Mouse (Mus musculus) embryonic fibroblast, embryonic 13.5 days (primary cell): ENCODE measurements around the gene Stpg3. TPM values are rescaled to one million over a fixed set of nuclear protein-coding genes. Genes with fewer than 3 reads are reported as not detected.

ENCODE experiments used
- H3K27ac ChIP-seq: 2 replicates; pipeline ENCODE4 v1.5.1; 2012; ENCODE audit warnings: low read length, control low read depth, inconsistent platforms; ENCODE audit not compliant: insufficient read depth
- H3K4me1 ChIP-seq: 2 replicates; pipeline ENCODE4 v1.6.1; 2011; ENCODE audit warnings: low read length; ENCODE audit not compliant: control insufficient read depth, insufficient read depth
- H3K4me3 ChIP-seq: 2 replicates; pipeline ENCODE4 v1.5.1; 2011; ENCODE audit warnings: mild to moderate bottlenecking, control low read depth, low read length; ENCODE audit not compliant: insufficient read depth
- CTCF ChIP-seq: IDR thresholded peaks from 2 replicates; pipeline ENCODE4 v1.5.1; 2011; ENCODE audit warnings: mild to moderate bottlenecking, control low read depth, low read length, moderate library complexity, borderline replicate concordance; ENCODE audit not compliant: insufficient read depth
- POLR2A ChIP-seq: IDR thresholded peaks from 2 replicates; pipeline ENCODE4 v1.6.1; 2011; ENCODE audit warnings: low read depth, mild to moderate bottlenecking, control low read depth, low read length, moderate library complexity
- polyA plus RNA-seq: library from polyadenylated mRNA; stranded (reverse); fragments of >200 nt; gene quantifications from 2 replicates; pipeline ENCODE4 v1.2.4, GENCODE M21; 2011; ENCODE audit warnings: low read depth; ENCODE audit not compliant: missing spikeins, insufficient read length

The Stpg3 gene
- polyA plus RNA-seq, 1 experiment: not detected

GRCm38 (mm10) chr2:25252331-25252730 is 37.9 kb upstream of the Stpg3 start:
- H3K4me3 ChIP-seq: no peak overlapping the region
- TF ChIP-seq POLR2A (no peak), CTCF (peak; percentile 29; the same call in 1 of the 2 replicates)
- H3K4me1 ChIP-seq: no peaks in the 10 kb centered on the region
- no peak overlapping the region for H3K27ac ChIP-seq

GRCm38 (mm10) chr2:25246183-25247072 is 32.0 kb upstream of the Stpg3 start, which contains the start of gene AL732309.1:
Gene AL732309.1 (minus strand): TSS chr2:25246863.
- Histone ChIP-seq H3K4me1 (no peaks in the 10 kb centered on the region), H3K27ac (no peak within 1 kb of the TSS), H3K4me3 (no peak within 1 kb of the TSS)
- TF ChIP-seq POLR2A (no peak), CTCF (no peak)

GRCm38 (mm10) chr2:25244144-25244543 is 29.7 kb upstream of the Stpg3 start:
- TF ChIP-seq CTCF: no peak
- no peak for TF ChIP-seq POLR2A
- no peak overlapping the region for H3K4me3 ChIP-seq
- H3K4me1 ChIP-seq: no peaks in the 10 kb centered on the region
- H3K27ac ChIP-seq: no peak overlapping the region

GRCm38 (mm10) chr2:25243342-25243741 is 28.9 kb upstream of the Stpg3 start:
- Histone ChIP-seq H3K4me1 (no peaks in the 10 kb centered on the region), H3K4me3 (no peak overlapping the region), H3K27ac (no peak overlapping the region)
- TF ChIP-seq CTCF (no peak), POLR2A (no peak)

GRCm38 (mm10) chr2:25242101-25242506 is 27.7 kb upstream of the Stpg3 start, which contains the start of the genes Rnf208 and Cysrt1:
Gene Rnf208 (plus strand): TSS chr2:25242255.
Gene Cysrt1 (minus strand): TSS chr2:25242452.
- Histone ChIP-seq H3K27ac (no peak within 1 kb of the TSS), H3K4me1 (0 out of 2 replicates have a peak, but pooled peaks cover 3% of the 10 kb centered on the region), H3K4me3 (no peak within 1 kb of the TSS)
- TF ChIP-seq CTCF: no peak
- no peak for TF ChIP-seq POLR2A

- Histone ChIP-seq H3K4me1 (0 out of 2 replicates have a peak, but pooled peaks cover 3% of the 10 kb centered on the region), H3K27ac (no peak overlapping the region), H3K4me3 (no peak overlapping the region)
- TF ChIP-seq POLR2A (no peak), CTCF (no peak)
Observed at GRCm38 (mm10) chr2:25241438-25241775, 27.0 kb upstream of the Stpg3 start.

- H3K27ac ChIP-seq: no peak overlapping the region
- 0 out of 2 replicates have a peak overlapping the region, but pooled peaks have one; percentile 8 for H3K4me3 ChIP-seq
- TF ChIP-seq POLR2A (no peak; the same call in 1 of the 2 replicates), CTCF (no peak)
- H3K4me1 ChIP-seq: 0 out of 2 replicates have a peak, but pooled peaks cover 3% of the 10 kb centered on the region
Observed at GRCm38 (mm10) chr2:25240723-25241437, 26.4 kb upstream of the Stpg3 start.

GRCm38 (mm10) chr2:25240310-25240709 is 25.9 kb upstream of the Stpg3 start:
- TF ChIP-seq CTCF (no peak), POLR2A (no peak)
- Histone ChIP-seq H3K27ac (no peak overlapping the region), H3K4me1 (0 out of 2 replicates have a peak, but pooled peaks cover 3% of the 10 kb centered on the region), H3K4me3 (no peak overlapping the region)

GRCm38 (mm10) chr2:25239766-25240165 is 25.3 kb upstream of the Stpg3 start:
- Histone ChIP-seq H3K27ac (no peak overlapping the region), H3K4me3 (no peak overlapping the region), H3K4me1 (0 out of 2 replicates have a peak, but pooled peaks cover 3% of the 10 kb centered on the region)
- TF ChIP-seq CTCF (no peak), POLR2A (no peak)

GRCm38 (mm10) chr2:25238106-25238505 is 23.7 kb upstream of the Stpg3 start:
- Histone ChIP-seq H3K4me3 (no peak overlapping the region), H3K27ac (no peak overlapping the region), H3K4me1 (0 out of 2 replicates have a peak, but pooled peaks cover 3% of the 10 kb centered on the region)
- TF ChIP-seq POLR2A (no peak), CTCF (no peak)
